ENCODE assay signal across 8 mouse cellular contexts in the genomic region with DNA sequence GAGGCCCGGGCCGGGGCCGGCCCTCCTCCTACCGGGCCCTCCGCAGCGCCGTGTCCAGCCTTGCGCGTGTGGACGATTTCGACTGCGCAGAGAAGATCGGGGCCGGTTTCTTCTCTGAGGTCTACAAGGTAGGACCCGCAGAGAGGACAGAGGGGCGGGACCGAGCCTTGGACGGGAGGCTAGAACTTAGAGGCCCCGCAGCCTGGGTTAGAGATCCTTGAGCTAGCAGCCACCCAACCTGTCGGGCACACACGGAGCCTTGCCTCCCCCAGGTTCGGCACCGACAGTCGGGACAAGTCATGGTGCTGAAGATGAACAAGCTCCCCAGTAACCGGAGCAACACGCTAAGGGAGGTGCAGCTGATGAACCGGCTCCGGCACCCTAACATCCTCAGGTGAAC. TPM values are rescaled to one million over a fixed set of nuclear protein-coding genes. Genes with fewer than 3 reads are reported as not detected.
DNase-seq lines count a peak whose midpoint lies in the region; ATAC-seq and TF ChIP-seq lines count a peak whose summit lies in the region.

No protein-coding gene starts in this region.

- peak overlapping the region; percentile 71 for H3K4me2 ChIP-seq in kidney, embryonic 14.5 days (replicated peaks; ENCODE audit: low read depth, low read length)
- H3K4me2 ChIP-seq in midbrain, embryonic 16.5 days (ENCODE audit: low read length), result peak overlapping the region; percentile 76

- peak overlapping the region; percentile 99 for H3K9ac ChIP-seq in kidney, embryonic 14.5 days (ENCODE audit: low read depth, low read length)
- H3K9ac ChIP-seq in midbrain, embryonic 16.5 days (ENCODE audit: low read depth, low read length), result peak overlapping the region; percentile 100

- peak; percentile 7; the same call in 1 of the 2 replicates for ATAC-seq in kidney, embryonic 14.5 days (ENCODE audit: low FRiP score, low TSS enrichment)
- ATAC-seq in midbrain, embryonic 16.5 days, result no peak

- H3K9me3 ChIP-seq in kidney, embryonic 14.5 days (ENCODE audit: control insufficient read depth, low read length), result no peaks in the 10 kb centered on the region
- no peaks in the 10 kb centered on the region for H3K9me3 ChIP-seq in midbrain, embryonic 16.5 days (replicated peaks; ENCODE audit: control insufficient read depth, low read length, poor library complexity, severe bottlenecking)

- no peaks in the 10 kb centered on the region for H3K4me1 ChIP-seq in embryonic fibroblast, embryonic 13.5 days (ENCODE audit: control insufficient read depth, insufficient read depth, low read length)
- H3K4me1 ChIP-seq in kidney, embryonic 14.5 days (ENCODE audit: control insufficient read depth, insufficient read depth, low read length), result peaks cover 10% of the 10 kb centered on the region
- peaks cover 13% of the 10 kb centered on the region for H3K4me1 ChIP-seq in midbrain, embryonic 16.5 days (ENCODE audit: control insufficient read depth, insufficient read depth, low read length)

- H3K4me3 ChIP-seq in left cerebral cortex, adult 2 months, result peak overlapping the region; percentile 82
- H3K4me3 ChIP-seq in embryonic fibroblast, embryonic 13.5 days (ENCODE audit: insufficient read depth, low read length), result peak overlapping the region; percentile 50
- H3K4me3 ChIP-seq in kidney, embryonic 14.5 days (ENCODE audit: low read length), result peak overlapping the region; percentile 96
- H3K4me3 ChIP-seq in midbrain, embryonic 16.5 days (ENCODE audit: low read depth, low read length), result peak overlapping the region; percentile 97

- H3K27ac ChIP-seq in left cerebral cortex, adult 2 months, result peak overlapping the region; percentile 51
- H3K27ac ChIP-seq in embryonic fibroblast, embryonic 13.5 days (ENCODE audit: insufficient read depth, low read length), result no peak overlapping the region
- peak overlapping the region; percentile 87 for H3K27ac ChIP-seq in kidney, embryonic 14.5 days (ENCODE audit: low read depth, low read length)
- H3K27ac ChIP-seq in midbrain, embryonic 16.5 days (ENCODE audit: low read length), result peak overlapping the region; percentile 90

- no peak for TF ChIP-seq POLR2A in embryonic fibroblast, embryonic 13.5 days (IDR thresholded peaks at IDR 0.05; ENCODE audit: low read depth, low read length)

- H3K27me3 ChIP-seq in kidney, embryonic 14.5 days (ENCODE audit: control insufficient read depth, insufficient read depth, low read length), result no peaks in the 10 kb centered on the region
- no peaks in the 10 kb centered on the region for H3K27me3 ChIP-seq in midbrain, embryonic 16.5 days (ENCODE audit: control insufficient read depth, insufficient read depth, low read depth, low read length)

- peaks cover 39% of the 10 kb centered on the region for H3K36me3 ChIP-seq in kidney, embryonic 14.5 days (ENCODE audit: control insufficient read depth, insufficient read depth, low read length)
- peaks cover 33% of the 10 kb centered on the region for H3K36me3 ChIP-seq in midbrain, embryonic 16.5 days (ENCODE audit: control insufficient read depth, insufficient read depth, low read length)

- no peak for TF ChIP-seq CTCF in left cerebral cortex, adult 2 months (IDR thresholded peaks at IDR 0.05)
- TF ChIP-seq CTCF in embryonic fibroblast, embryonic 13.5 days (IDR thresholded peaks at IDR 0.05; ENCODE audit: borderline replicate concordance, insufficient read depth, low read length), result no peak

- intact Hi-C loops in left cerebral cortex, adult 2 months (cut with DNase I), result loop anchor here (5.0 kb wide), 3 partner anchors 134 to 269 kb away; partner anchors contain the start of genes Gba2, Hint2, Olfr71 and Rgp1

- 2% methylated on average over 24 of the region's 28 CpGs for WGBS in kidney, embryonic 14.5 days
- WGBS in midbrain, embryonic 16.5 days, result under 1% methylated on average over 28 of the region's 28 CpGs

- DNase-seq in left cerebral cortex, adult 2 months (ENCODE audit: extremely low spot score in 1 of 2, low spot score in 2 of 2), result no peak
- no peak for DNase-seq in left cerebral cortex, adult 8-10 months (ENCODE audit: low spot score in 2 of 2)
- DNase-seq in NIH3T3 (ENCODE audit: low read depth), result peak; percentile 48
- DNase-seq in frontal cortex, postnatal 10 days (ENCODE audit: low spot score in 2 of 2), result no peak
- no peak for DNase-seq in gastrocnemius, postnatal 25 days

RNA-seq across cellular contexts. Expression of gene Tesk1, which starts 1.8 kb away (rescaled TPM):
- total RNA-seq in left cerebral cortex, adult 2 months (2021), result 100 to 1,000 TPM; 102 to 103 TPM
- total RNA-seq in left cerebral cortex, adult 8-10 months (2022), result 10 to 100 TPM; 91.7 to 98.0 (median 95.6) TPM
- polyA plus RNA-seq in embryonic fibroblast, embryonic 13.5 days (2011; ENCODE audit: insufficient read length, low read depth, missing spikeins), result 28.6 and 33.4 TPM in 2 replicates
- polyA plus RNA-seq in kidney, embryonic 14.5 days (2014; fragmentation: Nextera tagmentation; extraction: Ambion mirVana), result 11.4 and 14.9 TPM in 2 replicates
- 10.7 and 11.2 TPM in 2 replicates for polyA plus RNA-seq in midbrain, embryonic 16.5 days (2015; fragmentation: Nextera tagmentation; extraction: Ambion mirVana)
- 10 to 100 TPM; 41.7 to 47.2 TPM for total RNA-seq in gastrocnemius, postnatal 25 days (2021)

RNA-seq across cellular contexts. Expression of gene Cd72, which starts 10.9 kb away (rescaled TPM):
- 1 to 10 TPM; 1.1 to 1.4 TPM for total RNA-seq in left cerebral cortex, adult 2 months (2021)
- total RNA-seq in left cerebral cortex, adult 8-10 months (2022), result 1 to 10 TPM in 3 of 4 experiments, under 1 TPM in 1; 0.38 to 2.9 (median 1.6) TPM
- 3.8 TPM in 1 of 2 replicates, not detected in the other for polyA plus RNA-seq in embryonic fibroblast, embryonic 13.5 days (2011; ENCODE audit: insufficient read length, low read depth, missing spikeins)
- 5.1 and 5.2 TPM in 2 replicates for polyA plus RNA-seq in kidney, embryonic 14.5 days (2014; fragmentation: Nextera tagmentation; extraction: Ambion mirVana)
- polyA plus RNA-seq in midbrain, embryonic 16.5 days (2015; fragmentation: Nextera tagmentation; extraction: Ambion mirVana), result 5.0 and 5.8 TPM in 2 replicates
- not detected for total RNA-seq in gastrocnemius, postnatal 25 days (2021)

RNA-seq across cellular contexts. Expression of gene Fam166b, which starts 14.6 kb away (rescaled TPM):
- 1 to 10 TPM in 1 of 2 experiments, under 1 TPM in 1; 0.68 to 1.3 TPM for total RNA-seq in left cerebral cortex, adult 2 months (2021)
- total RNA-seq in left cerebral cortex, adult 8-10 months (2022), result 1 to 10 TPM; 1.3 to 1.9 (median 1.4) TPM
- polyA plus RNA-seq in embryonic fibroblast, embryonic 13.5 days (2011; ENCODE audit: insufficient read length, low read depth, missing spikeins), result not detected in 2 replicates
- polyA plus RNA-seq in kidney, embryonic 14.5 days (2014; fragmentation: Nextera tagmentation; extraction: Ambion mirVana), result 0.24 and 0.38 TPM in 2 replicates
- polyA plus RNA-seq in midbrain, embryonic 16.5 days (2015; fragmentation: Nextera tagmentation; extraction: Ambion mirVana), result 1.6 and 2.3 TPM in 2 replicates
- total RNA-seq in gastrocnemius, postnatal 25 days (2021), result not detected

RNA-seq across cellular contexts. Expression of gene Sit1, which starts 40.0 kb away (rescaled TPM):
- not detected for total RNA-seq in left cerebral cortex, adult 2 months (2021)
- under 1 TPM in 1 of 4 experiments, not detected in 3; 0.46 TPM for total RNA-seq in left cerebral cortex, adult 8-10 months (2022)
- polyA plus RNA-seq in embryonic fibroblast, embryonic 13.5 days (2011; ENCODE audit: insufficient read length, low read depth, missing spikeins), result not detected in 2 replicates
- not detected in 2 replicates for polyA plus RNA-seq in kidney, embryonic 14.5 days (2014; fragmentation: Nextera tagmentation; extraction: Ambion mirVana)
- polyA plus RNA-seq in midbrain, embryonic 16.5 days (2015; fragmentation: Nextera tagmentation; extraction: Ambion mirVana), result not detected in 2 replicates
- total RNA-seq in gastrocnemius, postnatal 25 days (2021), result not detected

RNA-seq across cellular contexts. Expression of gene Ccdc107, which starts 49.2 kb away (rescaled TPM):
- total RNA-seq in left cerebral cortex, adult 2 months (2021), result 10 to 100 TPM; 28.1 to 31.8 TPM
- total RNA-seq in left cerebral cortex, adult 8-10 months (2022), result 10 to 100 TPM; 26.5 to 37.8 (median 30.1) TPM
- 32.5 and 39.2 TPM in 2 replicates for polyA plus RNA-seq in embryonic fibroblast, embryonic 13.5 days (2011; ENCODE audit: insufficient read length, low read depth, missing spikeins)
- 59.4 and 72.2 TPM in 2 replicates for polyA plus RNA-seq in kidney, embryonic 14.5 days (2014; fragmentation: Nextera tagmentation; extraction: Ambion mirVana)
- polyA plus RNA-seq in midbrain, embryonic 16.5 days (2015; fragmentation: Nextera tagmentation; extraction: Ambion mirVana), result 81.1 and 90.3 TPM in 2 replicates
- total RNA-seq in gastrocnemius, postnatal 25 days (2021), result 10 to 100 TPM; 21.9 to 26.8 TPM
